Mouse (Mus musculus) hindbrain, embryonic 10.5 days (tissue): ENCODE data around the gene Slc25a10. TPM values are rescaled to one million over a fixed set of nuclear protein-coding genes. Genes with fewer than 3 reads are reported as not detected.

Experiments
- DNase-seq: peaks from one replicate; pipeline ENCODE4 v3.0.0-alpha.2; 2017; ENCODE audit warnings: low spot score
- H3K27ac ChIP-seq: fragments of 300-500 bp; sonication (generic); 2 replicates; pipeline ENCODE4 v1.5.1; 2016; ENCODE audit warnings: mild to moderate bottlenecking, moderate library complexity
- H3K27me3 ChIP-seq: fragments of 300-500 bp; sonication (generic); 2 replicates; pipeline ENCODE4 v1.6.1; 2016; ENCODE audit warnings: mild to moderate bottlenecking; ENCODE audit not compliant: poor library complexity, insufficient read depth, severe bottlenecking
- H3K36me3 ChIP-seq: fragments of 300-500 bp; sonication (generic); 2 replicates; pipeline ENCODE4 v1.6.1; 2016; ENCODE audit warnings: mild to moderate bottlenecking, moderate library complexity
- H3K4me1 ChIP-seq: fragments of 300-500 bp; sonication (generic); replicated peaks from 2 replicates; pipeline ENCODE4 v1.6.1; 2016; ENCODE audit warnings: mild to moderate bottlenecking
- H3K4me3 ChIP-seq: fragments of 300-500 bp; sonication (generic); 2 replicates; pipeline ENCODE4 v1.5.1; 2016; ENCODE audit warnings: mild to moderate bottlenecking, moderate library complexity
- H3K9me3 ChIP-seq: fragments of 300-500 bp; sonication (generic); 2 replicates; pipeline ENCODE4 v1.6.1; 2016; ENCODE audit warnings: mild to moderate bottlenecking, moderate library complexity
- WGBS: fragments of 180-500 bp; shearing (Covaris S2); methylation state at CpG from one replicate; pipeline ENCODE4 v1.1.7; 2016; 5-methylcytosine and 5-hydroxymethylcytosine counted together
- polyA plus RNA-seq: library from polyadenylated mRNA; unstranded; fragments of >200 nt; fragmentation: Nextera tagmentation; extraction: Ambion mirVana; gene quantifications from 2 replicates; pipeline ENCODE4 v1.2.1, GENCODE M21; 2016

The Slc25a10 gene
- polyA plus RNA-seq, 1 experiment from 2014 or later, result 50.6 TPM

DNA sequence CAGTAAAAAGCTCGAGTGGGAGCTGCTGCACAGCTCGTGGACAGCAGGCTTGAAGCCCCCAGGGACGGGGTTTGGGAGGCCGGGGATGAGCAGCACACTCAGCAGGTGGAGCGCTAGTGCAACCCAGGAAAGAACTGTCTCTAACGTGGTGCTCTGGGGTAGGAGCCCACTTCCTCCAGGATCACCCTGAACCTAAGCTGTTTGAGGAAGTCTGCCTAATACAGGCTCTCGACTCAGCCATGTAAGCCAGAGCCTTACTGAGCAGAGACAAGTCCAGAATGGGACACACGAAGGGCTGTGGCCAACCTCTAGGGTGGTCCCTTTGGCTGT lies 47.3 kb downstream of the Slc25a10 start:
- peaks cover 26% of the 10 kb centered on the region for H3K36me3 ChIP-seq
- peak overlapping the region; percentile 67 for H3K27ac ChIP-seq
- WGBS, result 56% methylated on average over 8 of the region's 8 CpGs
- peaks cover 20% of the 10 kb centered on the region; the same call in 1 of the 2 replicates for H3K27me3 ChIP-seq
- H3K9me3 ChIP-seq, result no peaks in the 10 kb centered on the region
- peak overlapping the region; percentile 26; the same call in 1 of the 2 replicates for H3K4me3 ChIP-seq
- DNase-seq, result no peak
- H3K4me1 ChIP-seq, result peaks cover 26% of the 10 kb centered on the region

DNA sequence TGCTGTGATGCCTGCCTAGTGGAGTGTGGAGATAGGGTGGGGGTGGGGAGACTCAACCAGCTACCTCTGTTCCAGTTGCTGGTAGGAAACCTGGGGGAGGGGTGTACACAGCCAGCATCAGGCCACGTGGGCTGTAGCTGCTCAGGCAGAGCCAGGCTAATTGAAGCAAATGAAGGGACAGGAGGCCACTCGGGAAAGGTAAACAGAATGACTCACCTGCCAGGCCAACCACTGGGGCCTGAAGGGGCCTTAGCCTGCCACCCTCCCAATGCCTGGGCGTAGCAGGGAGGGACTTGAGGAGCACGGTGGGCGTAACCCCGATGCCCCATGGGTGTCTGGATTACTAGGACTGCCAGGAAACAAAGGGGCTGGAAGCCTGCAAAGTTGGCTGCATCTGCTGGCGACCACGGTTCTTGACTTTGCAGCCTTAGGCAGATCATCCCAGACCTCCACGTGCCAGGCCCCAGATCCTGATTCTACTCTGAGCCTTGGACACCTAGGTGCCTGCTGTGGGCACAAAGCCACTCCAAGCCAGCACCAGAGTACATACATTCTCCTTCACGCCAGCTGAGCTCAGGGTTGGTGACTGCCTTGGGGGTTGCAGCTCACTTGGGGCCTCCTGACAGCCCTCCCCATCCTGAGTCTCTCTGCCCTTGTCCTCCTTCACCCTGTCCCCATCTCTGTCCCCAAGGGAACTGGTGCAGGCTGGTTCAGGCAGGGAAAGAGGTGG lies 47.8 kb downstream of the Slc25a10 start:
- Histone ChIP-seq H3K27me3 (peaks cover 15% of the 10 kb centered on the region; the same call in 1 of the 2 replicates), H3K4me1 (peaks cover 26% of the 10 kb centered on the region), H3K4me3 (peak overlapping the region; percentile 26), H3K36me3 (peaks cover 31% of the 10 kb centered on the region), H3K9me3 (no peaks in the 10 kb centered on the region), H3K27ac (peak overlapping the region; percentile 67)
- peak; percentile 34 for DNase-seq
- WGBS, result 26% methylated on average over 10 of the region's 10 CpGs

DNA sequence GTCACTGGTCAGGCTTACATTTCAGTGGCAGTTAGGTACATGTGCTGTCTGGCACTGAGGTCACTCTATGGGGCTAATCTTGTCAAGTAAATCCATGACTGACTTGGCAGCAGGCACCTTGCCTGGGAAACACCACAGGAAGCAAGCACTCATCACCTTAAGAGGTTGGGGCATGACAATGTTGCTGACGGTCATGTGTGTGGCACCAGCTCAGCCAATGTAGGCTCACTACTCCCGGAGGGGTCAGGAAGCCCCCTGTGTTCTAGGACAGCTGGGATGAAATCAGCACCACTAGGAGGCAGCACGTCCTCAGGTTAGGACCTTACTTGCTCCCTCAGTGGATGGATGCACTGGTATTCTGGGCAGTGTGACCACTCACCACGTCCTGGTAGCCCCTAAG lies 50.3 kb downstream of the Slc25a10 start:
- peak; percentile 26 for DNase-seq
- H3K4me3 ChIP-seq, result no peak overlapping the region
- no peak overlapping the region for H3K27ac ChIP-seq
- H3K36me3 ChIP-seq, result peaks cover 55% of the 10 kb centered on the region
- 50% methylated on average over 4 of the region's 4 CpGs for WGBS
- no peaks in the 10 kb centered on the region for H3K9me3 ChIP-seq
- 0 out of 2 replicates have a peak, but pooled peaks cover 2% of the 10 kb centered on the region for H3K27me3 ChIP-seq
- H3K4me1 ChIP-seq, result peaks cover 26% of the 10 kb centered on the region

DNA sequence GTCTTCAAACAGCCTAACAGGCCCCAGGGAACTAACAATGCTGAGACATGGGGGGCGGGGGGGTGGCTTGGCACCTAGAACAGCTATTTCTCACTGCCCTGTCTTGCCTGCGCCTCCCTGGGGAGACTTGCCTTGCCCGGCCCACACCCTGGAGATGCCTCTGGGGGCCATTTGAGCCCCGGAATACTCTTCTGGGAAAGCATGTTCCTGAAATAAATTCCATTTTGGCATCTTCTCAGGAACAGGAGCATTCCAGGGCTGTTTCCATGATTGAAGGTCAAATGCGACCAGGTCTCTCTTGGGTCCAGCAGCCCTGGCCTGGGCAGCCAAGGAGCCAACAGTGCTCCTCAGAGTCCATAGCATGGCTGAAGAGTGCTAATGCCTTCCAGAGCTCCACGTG lies 50.7 kb downstream of the Slc25a10 start:
- Histone ChIP-seq H3K9me3 (no peaks in the 10 kb centered on the region), H3K27me3 (no peaks in the 10 kb centered on the region), H3K36me3 (peaks cover 58% of the 10 kb centered on the region), H3K4me3 (no peak overlapping the region), H3K27ac (no peak overlapping the region), H3K4me1 (peaks cover 28% of the 10 kb centered on the region)
- DNase-seq, result no peak
- WGBS, result 91% methylated on average over 6 of the region's 6 CpGs

DNA sequence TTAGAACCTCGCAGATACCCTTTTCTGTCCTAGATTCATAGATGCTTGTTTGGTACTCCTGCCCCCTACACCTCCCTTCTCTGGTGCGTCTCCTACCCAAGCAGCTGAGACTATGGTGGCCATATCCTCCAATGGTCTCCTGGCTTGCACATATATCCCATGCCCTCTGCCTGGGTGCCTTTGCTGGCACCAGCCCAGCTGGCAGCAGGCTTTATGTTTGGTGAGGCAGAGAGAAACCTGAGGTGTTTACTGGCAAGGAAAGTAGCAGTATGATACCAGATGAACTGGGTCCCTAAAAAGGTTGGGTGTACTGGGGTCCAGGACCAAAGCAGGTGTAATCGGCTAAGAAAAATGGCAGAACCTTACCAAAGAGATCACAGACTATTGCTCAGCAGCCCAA lies 54.3 kb downstream of the Slc25a10 start:
- Histone ChIP-seq H3K27ac (no peak overlapping the region), H3K9me3 (no peaks in the 10 kb centered on the region), H3K36me3 (peaks cover 66% of the 10 kb centered on the region), H3K4me3 (no peak overlapping the region), H3K27me3 (no peaks in the 10 kb centered on the region), H3K4me1 (peaks cover 39% of the 10 kb centered on the region)
- DNase-seq, result no peak
- WGBS, result 95% methylated on average over 3 of the region's 3 CpGs

DNA sequence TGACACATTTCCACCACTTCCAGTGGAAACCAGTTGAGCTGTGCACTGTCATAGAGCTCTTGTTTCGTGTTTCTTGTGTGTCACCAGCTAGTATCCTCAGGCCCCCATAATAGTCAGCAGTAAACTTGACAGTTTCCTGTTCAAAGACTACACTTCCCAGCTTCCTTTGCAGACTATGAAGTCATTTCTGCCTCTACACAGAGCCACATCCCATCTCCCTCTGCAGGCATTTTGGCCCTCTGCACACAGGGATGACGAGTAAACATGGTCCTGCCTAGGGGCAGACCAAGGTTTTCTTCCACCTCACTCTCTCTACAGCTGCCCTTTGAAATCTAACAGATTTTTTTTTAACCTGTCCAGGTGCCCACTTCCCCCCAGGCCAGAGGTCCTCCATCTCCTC lies 55.8 kb downstream of the Slc25a10 start:
- Histone ChIP-seq H3K9me3 (no peaks in the 10 kb centered on the region), H3K27ac (no peak overlapping the region), H3K27me3 (no peaks in the 10 kb centered on the region), H3K4me3 (peak overlapping the region; percentile 100; the same call in 1 of the 2 replicates), H3K36me3 (peaks cover 58% of the 10 kb centered on the region), H3K4me1 (peaks cover 39% of the 10 kb centered on the region)
- WGBS, result 69% methylated on average over 2 of the region's 2 CpGs
- no peak for DNase-seq

DNA sequence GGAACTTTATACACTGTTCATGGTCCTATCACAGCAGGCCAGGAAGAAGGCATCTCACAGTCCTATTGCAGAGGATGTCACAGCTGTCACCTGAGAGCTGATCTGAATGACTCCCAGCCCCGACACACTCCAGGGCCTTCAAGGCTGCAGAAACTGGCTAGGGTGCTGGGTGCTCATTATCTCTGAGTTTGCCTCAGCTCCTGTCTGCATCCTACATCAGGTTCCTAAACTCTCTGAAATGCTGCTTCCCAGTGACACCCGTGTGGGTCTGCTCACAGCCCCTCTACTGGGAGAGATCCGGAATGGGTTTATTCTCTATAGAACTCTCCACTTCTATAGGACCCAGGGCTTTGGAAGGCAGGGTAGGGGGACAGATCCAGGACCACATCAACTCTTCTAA lies 56.6 kb downstream of the Slc25a10 start:
- peaks cover 50% of the 10 kb centered on the region for H3K36me3 ChIP-seq
- no peaks in the 10 kb centered on the region for H3K27me3 ChIP-seq
- no peaks in the 10 kb centered on the region for H3K9me3 ChIP-seq
- DNase-seq, result no peak
- peak overlapping the region; percentile 96 for H3K27ac ChIP-seq
- peak overlapping the region; percentile 100 for H3K4me3 ChIP-seq
- peaks cover 35% of the 10 kb centered on the region for H3K4me1 ChIP-seq
- 86% methylated on average over 3 of the region's 3 CpGs for WGBS

DNA sequence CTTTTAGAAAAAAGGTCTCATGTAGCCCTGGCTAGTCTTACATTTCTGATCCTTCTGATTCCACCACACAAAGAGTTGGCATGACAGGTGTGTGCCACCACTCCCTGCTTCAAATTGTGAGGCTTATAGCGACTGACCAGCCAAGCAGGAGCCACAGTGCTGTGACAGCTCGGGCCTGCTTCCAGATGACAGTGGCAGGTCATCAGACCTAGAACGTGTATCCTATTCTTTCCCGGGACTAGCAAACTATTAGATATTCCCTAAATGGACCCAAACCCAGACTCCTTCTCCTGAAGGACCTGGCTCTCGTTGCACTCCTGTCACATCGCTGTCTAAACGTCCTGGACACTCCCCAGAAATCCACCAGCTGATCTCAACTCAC lies 57.1 kb downstream of the Slc25a10 start:
- peak overlapping the region; percentile 100 for H3K4me3 ChIP-seq
- peaks cover 45% of the 10 kb centered on the region for H3K36me3 ChIP-seq
- H3K4me1 ChIP-seq, result peaks cover 35% of the 10 kb centered on the region
- H3K27ac ChIP-seq, result peak overlapping the region; percentile 96
- H3K27me3 ChIP-seq, result no peaks in the 10 kb centered on the region
- DNase-seq, result no peak
- H3K9me3 ChIP-seq, result no peaks in the 10 kb centered on the region
- 37% methylated on average over 7 of the region's 7 CpGs for WGBS

Other genes with a start within 250 kb of the Slc25a10 start
- 3,119 and 3,536 TPM in 2 replicates for gene Actg1, start 143.3 kb upstream of the Slc25a10 start, polyA plus RNA-seq
- 0.50 and 0.77 TPM in 2 replicates for gene Fscn2, start 130.3 kb upstream of the Slc25a10 start, polyA plus RNA-seq
- 38.0 and 45.9 TPM in 2 replicates for gene Faap100, start 113.1 kb upstream of the Slc25a10 start, polyA plus RNA-seq
- gene Nploc4, start 54.1 kb upstream of the Slc25a10 start, polyA plus RNA-seq, result 47.7 and 49.3 TPM in 2 replicates
- 0.12 and 0.46 TPM in 2 replicates for gene Tspan10, start 49.2 kb upstream of the Slc25a10 start, polyA plus RNA-seq
- gene Pde6g, start 38.3 kb upstream of the Slc25a10 start, polyA plus RNA-seq, result 0.31 and 0.35 TPM in 2 replicates
- 12.5 and 13.2 TPM in 2 replicates for gene Oxld1, start 33.8 kb upstream of the Slc25a10 start, polyA plus RNA-seq
- 34.4 and 37.3 TPM in 2 replicates for gene Ccdc137, start 33.7 kb upstream of the Slc25a10 start, polyA plus RNA-seq
- 59.6 and 62.3 TPM in 2 replicates for gene Arl16, start 24.2 kb upstream of the Slc25a10 start, polyA plus RNA-seq
- gene Mrpl12, start 7.2 kb upstream of the Slc25a10 start, polyA plus RNA-seq, result 171 and 186 TPM in 2 replicates
- 0.14 and 0.17 TPM in 2 replicates for gene Gcgr, start 38.9 kb downstream of the Slc25a10 start, polyA plus RNA-seq
- 219 and 261 TPM in 2 replicates for gene Mcrip1, start 57.9 kb downstream of the Slc25a10 start, polyA plus RNA-seq
- gene Ppp1r27, start 59.3 kb downstream of the Slc25a10 start, polyA plus RNA-seq, result 0.27 TPM in 1 of 2 replicates, not detected in the other
- gene P4hb, start 81.4 kb downstream of the Slc25a10 start, polyA plus RNA-seq, result 519 and 570 TPM in 2 replicates
- gene Arhgdia, start 89.8 kb downstream of the Slc25a10 start, polyA plus RNA-seq, result 799 and 820 TPM in 2 replicates
- 607 and 643 TPM in 2 replicates for gene Alyref, start 106.5 kb downstream of the Slc25a10 start, polyA plus RNA-seq
- 237 TPM in 2 replicates for gene Anapc11, start 106.6 kb downstream of the Slc25a10 start, polyA plus RNA-seq
- gene Npb, start 116.6 kb downstream of the Slc25a10 start, polyA plus RNA-seq, result 0.34 and 0.63 TPM in 2 replicates
- gene Pcyt2, start 126.1 kb downstream of the Slc25a10 start, polyA plus RNA-seq, result 139 and 160 TPM in 2 replicates
- 37.0 and 42.4 TPM in 2 replicates for gene Sirt7, start 133.4 kb downstream of the Slc25a10 start, polyA plus RNA-seq
- 23.1 and 26.2 TPM in 2 replicates for gene Mafg, start 141.8 kb downstream of the Slc25a10 start, polyA plus RNA-seq
- 37.6 and 38.7 TPM in 2 replicates for gene Pycr1, start 151.9 kb downstream of the Slc25a10 start, polyA plus RNA-seq
- not detected in 2 replicates for gene Myadml2, start 156.3 kb downstream of the Slc25a10 start, polyA plus RNA-seq
- gene Notum, start 169.3 kb downstream of the Slc25a10 start, polyA plus RNA-seq, result 2.3 and 4.3 TPM in 2 replicates
- 147 and 178 TPM in 2 replicates for gene Aspscr1, start 181.1 kb downstream of the Slc25a10 start, polyA plus RNA-seq
- 129 and 137 TPM in 2 replicates for gene Cenpx, start 221.9 kb downstream of the Slc25a10 start, polyA plus RNA-seq
- gene Lrrc45, start 222.1 kb downstream of the Slc25a10 start, polyA plus RNA-seq, result 55.8 and 57.7 TPM in 2 replicates
- gene Rac3, start 229.6 kb downstream of the Slc25a10 start, polyA plus RNA-seq, result 31.0 and 58.2 TPM in 2 replicates
- gene Dcxr, start 235.4 kb downstream of the Slc25a10 start, polyA plus RNA-seq, result 17.9 and 19.8 TPM in 2 replicates
- 1.6 and 2.1 TPM in 2 replicates for gene Cbr2, start 240.3 kb downstream of the Slc25a10 start, polyA plus RNA-seq